Mouse (Mus musculus): Measurements from ENCODE around the gene Pdzph1. TPM values are rescaled to one million over a fixed set of nuclear protein-coding genes. Genes with fewer than 3 reads are reported as not detected.

The Pdzph1 gene
- polyA plus RNA-seq (2012; fragmentation: generic; extraction: Trizol) = not detected

DNA sequence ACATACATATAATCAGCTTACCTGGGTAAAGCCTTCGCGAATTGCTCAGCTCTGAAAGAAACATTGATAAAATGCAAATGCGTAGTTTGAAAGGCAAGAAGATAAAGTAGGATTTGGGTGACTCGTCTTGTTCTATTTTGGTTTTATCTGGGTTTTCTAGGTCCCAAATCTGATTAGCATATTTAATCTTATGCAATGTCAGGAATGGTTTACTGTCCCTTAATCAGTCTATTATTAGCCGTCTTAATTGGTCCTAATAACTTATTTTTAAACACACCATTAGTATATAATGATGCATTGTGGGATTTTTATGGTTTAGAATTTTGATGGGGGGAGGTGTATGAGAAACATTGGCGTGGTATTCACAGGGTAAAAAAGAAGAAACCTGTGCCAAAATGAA lies at the start of gene Pdzph1:
Gene Pdzph1, minus strand, starts transcription at position 101 of the 400 bp plus-strand sequence.
- no peaks in the 10 kb centered on the region for H3K36me3 ChIP-seq (ENCODE audit: control insufficient read depth, insufficient read depth)
- no peak for TF ChIP-seq USF1 (IDR thresholded peaks at IDR 0.05; ENCODE audit: low read depth)
- no peak for TF ChIP-seq REST (IDR thresholded peaks at IDR 0.05; ENCODE audit: insufficient read depth, insufficient read length)
- TF ChIP-seq POLR2AphosphoS2 (IDR thresholded peaks at IDR 0.05; ENCODE audit: insufficient read length, low read depth) = no peak
- TF ChIP-seq TCF3 (IDR thresholded peaks at IDR 0.05; ENCODE audit: insufficient read length, low read depth) = no peak
- no peak for TF ChIP-seq TCF12 (IDR thresholded peaks at IDR 0.05; ENCODE audit: insufficient read depth, poor library complexity, severe bottlenecking)
- TF ChIP-seq MAX (IDR thresholded peaks at IDR 0.05; ENCODE audit: low read depth) = no peak
- TF ChIP-seq CEBPB (IDR thresholded peaks at IDR 0.05; ENCODE audit: insufficient read depth, poor library complexity, severe bottlenecking) = no peak
- H3K79me2 ChIP-seq (ENCODE audit: control insufficient read depth, insufficient read depth) = no peaks in the 10 kb centered on the region
- H3K4me3 ChIP-seq = no peak within 1 kb of the TSS
- H3K4me2 ChIP-seq (ENCODE audit: low read depth) = no peak within 1 kb of the TSS
- H3K27me3 ChIP-seq (ENCODE audit: control insufficient read depth, insufficient read depth, insufficient read length) = no peaks in the 10 kb centered on the region
- H3ac ChIP-seq (ENCODE audit: control insufficient read depth, insufficient read length) = no peak within 1 kb of the TSS

DNA sequence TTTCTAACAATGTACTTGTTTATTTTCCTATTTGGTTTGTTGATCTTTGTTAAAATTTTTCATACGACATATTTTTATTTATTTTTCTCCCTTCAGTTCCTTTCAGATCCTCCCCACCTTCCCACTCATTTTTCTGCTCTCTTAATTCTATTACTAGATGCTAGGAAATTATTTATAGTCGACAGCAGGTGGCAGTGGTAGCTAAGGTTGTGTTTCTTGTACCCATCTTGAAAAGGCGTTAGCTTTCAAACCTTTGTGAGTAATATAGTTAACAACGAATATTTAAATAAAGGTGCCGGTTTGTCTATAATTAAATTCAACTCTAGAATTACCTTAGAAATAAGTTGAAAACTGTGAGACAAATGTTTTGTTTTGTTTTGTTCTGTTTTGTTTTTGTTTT lies 48.6 kb upstream of the Pdzph1 start:
- TF ChIP-seq POLR2A (IDR thresholded peaks at IDR 0.05; ENCODE audit: insufficient read length, low read depth) (no peak), MAX (IDR thresholded peaks at IDR 0.05; ENCODE audit: low read depth) (no peak), MYOD1 (IDR thresholded peaks at IDR 0.05; ENCODE audit: control insufficient read depth in 1 of 3, insufficient read length in 2 of 3, low read depth in 2 of 3) (no peak), REST (IDR thresholded peaks at IDR 0.05; ENCODE audit: insufficient read depth, insufficient read length) (no peak), CEBPB (IDR thresholded peaks at IDR 0.05; ENCODE audit: insufficient read depth, poor library complexity, severe bottlenecking) (no peak), USF1 (IDR thresholded peaks at IDR 0.05; ENCODE audit: low read depth) (no peak), E2F4 (IDR thresholded peaks at IDR 0.05; ENCODE audit: insufficient read depth) (no peak), POLR2AphosphoS2 (IDR thresholded peaks at IDR 0.05; ENCODE audit: insufficient read length, low read depth) (no peak), MYOG (IDR thresholded peaks at IDR 0.05; ENCODE audit: control insufficient read depth in 1 of 3, insufficient read depth in 1 of 3, insufficient read length in 2 of 3, low read depth in 2 of 3) (no peak), TCF3 (IDR thresholded peaks at IDR 0.05; ENCODE audit: insufficient read length, low read depth) (no peak), TCF12 (IDR thresholded peaks at IDR 0.05; ENCODE audit: insufficient read depth, poor library complexity, severe bottlenecking) (no peak), SRF (IDR thresholded peaks at IDR 0.05; ENCODE audit: control insufficient read depth, insufficient read length, low read depth) (no peak)
- no peak overlapping the region for H3K4me3 ChIP-seq
- H3K4me2 ChIP-seq (ENCODE audit: low read depth) = no peak overlapping the region
- no peaks in the 10 kb centered on the region for H3K79me2 ChIP-seq (ENCODE audit: control insufficient read depth, insufficient read depth)
- no peaks in the 10 kb centered on the region for H3K27me3 ChIP-seq (ENCODE audit: control insufficient read depth, insufficient read depth, insufficient read length)
- H3ac ChIP-seq (ENCODE audit: control insufficient read depth, insufficient read length) = no peak overlapping the region
- H3K36me3 ChIP-seq (ENCODE audit: control insufficient read depth, insufficient read depth) = no peaks in the 10 kb centered on the region

DNA sequence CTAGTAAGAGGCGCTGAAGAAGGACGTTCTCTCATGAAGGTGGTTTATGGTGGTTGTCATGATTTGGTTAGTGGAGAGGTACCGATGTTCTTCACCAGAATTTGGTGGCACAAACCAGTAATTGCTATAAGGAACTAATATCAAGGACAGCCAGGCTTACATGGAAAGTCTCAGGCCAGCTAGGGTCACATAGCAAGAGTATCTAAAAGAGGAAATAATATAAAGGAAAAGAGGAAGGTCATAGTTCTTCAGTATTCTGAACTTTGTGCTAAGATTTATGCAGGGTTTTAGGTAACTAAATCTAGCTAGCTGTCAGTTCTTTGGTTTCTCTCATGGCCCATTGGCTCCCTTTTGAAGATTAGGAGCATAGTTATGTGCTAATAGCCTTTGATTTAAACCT lies 42.3 kb upstream of the Pdzph1 start:
- no peaks in the 10 kb centered on the region for H3K27me3 ChIP-seq (ENCODE audit: control insufficient read depth, insufficient read depth, insufficient read length)
- no peaks in the 10 kb centered on the region for H3K79me2 ChIP-seq (ENCODE audit: control insufficient read depth, insufficient read depth)
- H3ac ChIP-seq (ENCODE audit: control insufficient read depth, insufficient read length) = no peak overlapping the region
- H3K4me2 ChIP-seq (ENCODE audit: low read depth) = no peak overlapping the region
- no peak overlapping the region for H3K4me3 ChIP-seq
- H3K36me3 ChIP-seq (ENCODE audit: control insufficient read depth, insufficient read depth) = no peaks in the 10 kb centered on the region
- TF ChIP-seq CEBPB (IDR thresholded peaks at IDR 0.05; ENCODE audit: insufficient read depth, poor library complexity, severe bottlenecking) (no peak), POLR2A (IDR thresholded peaks at IDR 0.05; ENCODE audit: insufficient read length, low read depth) (no peak), MYOD1 (IDR thresholded peaks at IDR 0.05; ENCODE audit: control insufficient read depth in 1 of 3, insufficient read length in 2 of 3, low read depth in 2 of 3) (no peak), TCF3 (IDR thresholded peaks at IDR 0.05; ENCODE audit: insufficient read length, low read depth) (no peak)

DNA sequence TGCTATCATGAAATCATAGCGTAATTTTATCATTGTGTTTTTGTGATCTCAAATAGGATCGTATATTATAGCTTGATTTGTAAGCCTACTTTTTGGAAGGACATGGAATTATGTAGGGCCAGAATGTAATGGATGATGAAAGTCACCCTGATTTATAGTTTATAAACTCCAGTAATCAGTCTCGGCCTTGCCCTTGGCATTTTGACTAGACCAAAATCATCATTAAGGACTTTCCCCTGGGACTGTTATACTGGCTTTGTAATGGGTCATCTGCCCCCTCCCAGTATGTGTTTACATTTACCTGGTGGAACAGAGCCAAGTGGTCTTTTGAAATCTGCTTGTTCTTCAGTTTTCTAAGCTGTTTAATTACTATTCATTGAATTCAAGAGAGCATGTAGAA lies 35.2 kb upstream of the Pdzph1 start:
- no peaks in the 10 kb centered on the region for H3K27me3 ChIP-seq (ENCODE audit: control insufficient read depth, insufficient read depth, insufficient read length)
- TF ChIP-seq E2F4 (IDR thresholded peaks at IDR 0.05; ENCODE audit: insufficient read depth) (no peak), CEBPB (IDR thresholded peaks at IDR 0.05; ENCODE audit: insufficient read depth, poor library complexity, severe bottlenecking) (no peak), MYOD1 (IDR thresholded peaks at IDR 0.05; ENCODE audit: control insufficient read depth in 1 of 3, insufficient read length in 2 of 3, low read depth in 2 of 3) (no peak), TCF3 (IDR thresholded peaks at IDR 0.05; ENCODE audit: insufficient read length, low read depth) (no peak), MAX (IDR thresholded peaks at IDR 0.05; ENCODE audit: low read depth) (no peak), POLR2A (IDR thresholded peaks at IDR 0.05; ENCODE audit: insufficient read length, low read depth) (no peak), POLR2AphosphoS2 (IDR thresholded peaks at IDR 0.05; ENCODE audit: insufficient read length, low read depth) (no peak), USF1 (IDR thresholded peaks at IDR 0.05; ENCODE audit: low read depth) (no peak), MYOG (IDR thresholded peaks at IDR 0.05; ENCODE audit: control insufficient read depth in 1 of 3, insufficient read depth in 1 of 3, insufficient read length in 2 of 3, low read depth in 2 of 3) (no peak), REST (IDR thresholded peaks at IDR 0.05; ENCODE audit: insufficient read depth, insufficient read length) (no peak)

DNA sequence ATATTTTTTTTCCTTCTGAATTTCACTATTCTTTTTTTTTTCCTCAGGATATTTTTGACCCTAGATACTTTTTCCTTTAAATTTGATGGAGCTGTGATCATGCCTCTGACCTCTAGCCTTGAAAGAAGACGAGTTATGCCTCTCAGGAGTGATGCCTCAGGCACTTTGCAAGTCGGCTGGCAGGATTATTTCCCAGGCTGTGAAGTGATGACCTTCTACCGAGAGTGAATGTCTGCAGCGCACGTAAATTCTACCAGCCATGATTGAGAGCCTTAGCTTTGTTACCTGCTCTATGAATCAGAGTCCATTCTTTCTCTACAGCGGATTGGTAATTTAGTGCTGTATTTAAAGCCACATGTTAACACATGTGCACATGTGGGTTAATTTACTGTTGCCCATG lies 33.3 kb upstream of the Pdzph1 start:
- Histone ChIP-seq H3K36me3 (ENCODE audit: control insufficient read depth, insufficient read depth) (no peaks in the 10 kb centered on the region), H3K4me2 (ENCODE audit: low read depth) (no peak overlapping the region), H3ac (ENCODE audit: control insufficient read depth, insufficient read length) (no peak overlapping the region), H3K79me2 (ENCODE audit: control insufficient read depth, insufficient read depth) (no peaks in the 10 kb centered on the region), H3K27me3 (ENCODE audit: control insufficient read depth, insufficient read depth, insufficient read length) (no peaks in the 10 kb centered on the region), H3K4me3 (no peak overlapping the region)
- TF ChIP-seq TCF12 (IDR thresholded peaks at IDR 0.05; ENCODE audit: insufficient read depth, poor library complexity, severe bottlenecking) (no peak), E2F4 (IDR thresholded peaks at IDR 0.05; ENCODE audit: insufficient read depth) (no peak), MYOG (IDR thresholded peaks at IDR 0.05; ENCODE audit: control insufficient read depth in 1 of 3, insufficient read depth in 1 of 3, insufficient read length in 2 of 3, low read depth in 2 of 3) (no peak), POLR2AphosphoS2 (IDR thresholded peaks at IDR 0.05; ENCODE audit: insufficient read length, low read depth) (no peak), USF1 (IDR thresholded peaks at IDR 0.05; ENCODE audit: low read depth) (no peak), REST (IDR thresholded peaks at IDR 0.05; ENCODE audit: insufficient read depth, insufficient read length) (no peak), MAX (IDR thresholded peaks at IDR 0.05; ENCODE audit: low read depth) (no peak)

More for the DNA sequence above, 35.2 kb upstream of the Pdzph1 start:
- Histone ChIP-seq H3K4me3 (no peak overlapping the region), H3K79me2 (ENCODE audit: control insufficient read depth, insufficient read depth) (no peaks in the 10 kb centered on the region), H3K36me3 (ENCODE audit: control insufficient read depth, insufficient read depth) (no peaks in the 10 kb centered on the region), H3K4me2 (ENCODE audit: low read depth) (no peak overlapping the region), H3ac (ENCODE audit: control insufficient read depth, insufficient read length) (no peak overlapping the region)

Data from myocyte (in vitro differentiated cells).